In genomic region chr2:145675142-145675755, GRCm38 (mm10) we compare ENCODE assay signal across 8 mouse cellular contexts. TPM values are rescaled to one million over a fixed set of nuclear protein-coding genes. Genes with fewer than 3 reads are reported as not detected.
DNase-seq lines count a peak whose midpoint lies in the region; ATAC-seq and TF ChIP-seq lines count a peak whose summit lies in the region.

Rin2 (plus strand) TSS chr2:145675215.

- peak within 1 kb of the TSS; percentile 67 for H3K4me3 ChIP-seq in layer of hippocampus, adult 2 months
- H3K4me3 ChIP-seq in limb, embryonic 14.5 days (replicated peaks; ENCODE audit: low read length), result peak within 1 kb of the TSS; percentile 61
- H3K4me3 ChIP-seq in midbrain, embryonic 14.5 days (replicated peaks; ENCODE audit: low read depth, low read length), result peak within 1 kb of the TSS; percentile 68

- no peaks in the 10 kb centered on the region for H3K27me3 ChIP-seq in limb, embryonic 14.5 days (ENCODE audit: control insufficient read depth, insufficient read depth, low read length)
- H3K27me3 ChIP-seq in midbrain, embryonic 14.5 days (ENCODE audit: control insufficient read depth, insufficient read depth, low read length), result no peaks in the 10 kb centered on the region

- H3K9ac ChIP-seq in limb, embryonic 14.5 days (ENCODE audit: low read depth, low read length, severe bottlenecking), result peak within 1 kb of the TSS; percentile 70
- peak within 1 kb of the TSS; percentile 72 for H3K9ac ChIP-seq in midbrain, embryonic 14.5 days (replicated peaks; ENCODE audit: low read length)

- TF ChIP-seq POLR2A in limb, embryonic 14.5 days (IDR thresholded peaks at IDR 0.05; ENCODE audit: borderline replicate concordance, extremely low read depth, insufficient read depth, insufficient read length), result 0 out of 2 replicates have a peak, but pooled peaks have one; percentile 18

- H3K4me2 ChIP-seq in limb, embryonic 14.5 days (replicated peaks; ENCODE audit: low read depth, low read length, severe bottlenecking), result peak within 1 kb of the TSS; percentile 89
- peak within 1 kb of the TSS; percentile 93 for H3K4me2 ChIP-seq in midbrain, embryonic 14.5 days (ENCODE audit: low read length)

- no peak for TF ChIP-seq CTCF in layer of hippocampus, adult 2 months (conservative IDR thresholded peaks at IDR 0.05)

- no peaks in the 10 kb centered on the region for H3K9me3 ChIP-seq in limb, embryonic 14.5 days (ENCODE audit: control insufficient read depth, low read length)
- no peaks in the 10 kb centered on the region for H3K9me3 ChIP-seq in midbrain, embryonic 14.5 days (ENCODE audit: control insufficient read depth, low read length)

- H3K27ac ChIP-seq in layer of hippocampus, adult 2 months, result peak within 1 kb of the TSS; percentile 51
- H3K27ac ChIP-seq in limb, embryonic 14.5 days (replicated peaks; ENCODE audit: low read depth, low read length), result peak within 1 kb of the TSS; percentile 52
- H3K27ac ChIP-seq in midbrain, embryonic 14.5 days (replicated peaks; ENCODE audit: low read depth, low read length), result peak within 1 kb of the TSS; percentile 52; the same call in 1 of the 2 replicates

- H3K4me1 ChIP-seq in limb, embryonic 14.5 days (ENCODE audit: control insufficient read depth, insufficient read depth, low read length), result peaks cover 17% of the 10 kb centered on the region
- no peaks in the 10 kb centered on the region for H3K4me1 ChIP-seq in midbrain, embryonic 14.5 days (ENCODE audit: control insufficient read depth, insufficient read depth, low read length)

- WGBS in limb, embryonic 14.5 days, result 2% methylated on average over 30 of the region's 33 CpGs
- WGBS in midbrain, embryonic 14.5 days, result under 1% methylated on average over 31 of the region's 33 CpGs

- peak in 1 of 2 experiments; percentile 21 for DNase-seq in layer of hippocampus, adult 2 months (ENCODE audit: low spot score in 2 of 2)
- DNase-seq in layer of hippocampus, adult 11-12 months (ENCODE audit: low spot score), result no peak
- peak; percentile 76 for DNase-seq in embryo, embryonic 11.5 days (ENCODE audit: low read depth, low spot score)
- DNase-seq in heart, adult 18-20 months, result peak; percentile 81 to 83
- peak; percentile 78 for DNase-seq in kidney, adult 11 months
- peak; percentile 84 for DNase-seq in limb, embryonic 14.5 days (ENCODE audit: low spot score)
- DNase-seq in midbrain, embryonic 14.5 days, result peak; percentile 82
- peak; percentile 85 for DNase-seq in testis, postnatal 10 days (ENCODE audit: low spot score)

- H3K36me3 ChIP-seq in limb, embryonic 14.5 days (ENCODE audit: control insufficient read depth, insufficient read depth, low read length), result no peaks in the 10 kb centered on the region
- H3K36me3 ChIP-seq in midbrain, embryonic 14.5 days (ENCODE audit: control insufficient read depth, insufficient read depth, low read length), result no peaks in the 10 kb centered on the region

- peak; percentile 82 for ATAC-seq in limb, embryonic 14.5 days (ENCODE audit: low FRiP score, low read depth)
- ATAC-seq in midbrain, embryonic 14.5 days (ENCODE audit: low FRiP score, low TSS enrichment), result peak; percentile 66

RNA-seq across cellular contexts. Expression of gene Rin2, which starts in this region (rescaled TPM):
- total RNA-seq in layer of hippocampus, adult 2 months (2021), result 10 to 100 TPM; 33.3 to 33.9 TPM
- total RNA-seq in heart, adult 18-20 months (2021), result 10 to 100 TPM; 17.5 to 18.5 TPM
- polyA plus RNA-seq in limb, embryonic 14.5 days (2012; rRNA removed), result 36.9 and 38.1 TPM in 2 replicates
- polyA plus RNA-seq in limb, embryonic 14.5 days (2014; fragmentation: Nextera tagmentation; extraction: Ambion mirVana), result 49.7 and 63.5 TPM in 2 replicates
- 9.5 and 14.6 TPM in 2 replicates for polyA plus RNA-seq in midbrain, embryonic 14.5 days (2014; fragmentation: Nextera tagmentation; extraction: Ambion mirVana)
